Mouse (Mus musculus) monocyte, adult 2 months (primary cell): ENCODE data around the gene Gm21783.
"Not testable (repeated sequence)": the region's sequence is repeated elsewhere in the genome, so short reads cannot be mapped to it uniquely, and the experiment has no call there.

Experiments used
- DNase-seq, 2 experiments: peaks; one replicate each; pipeline ENCODE4 v3.0.0; 2022; ENCODE audit warnings: low spot score in 2 of 2, low read depth in 1 of 2

Gm21783 gene

GRCm38 (mm10) chrY:44981163-44981562, at the start of gene Gm21783:
Gene Gm21783 (minus strand): TSS chrY:44981263.
- not testable (repeated sequence) for DNase-seq
